In genomic region chr2:29320229-29320751, GRCm38 (mm10) we compare ENCODE assay signal across 11 mouse cellular contexts. TPM values are rescaled to one million over a fixed set of nuclear protein-coding genes. Genes with fewer than 3 reads are reported as not detected.
DNase-seq lines count a peak whose midpoint lies in the region; TF ChIP-seq lines count a peak whose summit lies in the region.
"Had no signal": no experiment of that assay in that cellular context is flagged by ENCODE, and none has a peak within 500 bp of the region (broad histone marks: within the 10 kb centered on the region; RNA-seq: fewer than 3 reads in every experiment).

No protein-coding gene starts in this region.

- H3K36me3 ChIP-seq in limb, embryonic 10.5 days = no peaks in the 10 kb centered on the region
- H3K36me3 ChIP-seq: heart, embryonic 15.5 days; limb, embryonic 15.5 days had no signal

- intact Hi-C loops in left cerebral cortex, postnatal 4 days (cut with DNase I) = no loop called here

- H3K4me1 ChIP-seq in cerebellum, adult 2 months (ENCODE audit: control insufficient read depth, insufficient read depth, low read length) = no peaks in the 10 kb centered on the region
- no peaks in the 10 kb centered on the region for H3K4me1 ChIP-seq in limb, embryonic 10.5 days
- H3K4me1 ChIP-seq: heart, embryonic 15.5 days; limb, embryonic 15.5 days had no signal

- no peaks in the 10 kb centered on the region for H3K27me3 ChIP-seq in cerebellum, adult 2 months (ENCODE audit: control insufficient read depth, insufficient read depth, low read length)
- no peaks in the 10 kb centered on the region for H3K27me3 ChIP-seq in limb, embryonic 10.5 days (ENCODE audit: low read depth, poor library complexity, severe bottlenecking)
- H3K27me3 ChIP-seq: heart, embryonic 15.5 days; limb, embryonic 15.5 days had no signal

- no peak overlapping the region for H3K27ac ChIP-seq in cerebellum, adult 2 months (ENCODE audit: insufficient read depth, low read length)
- H3K27ac ChIP-seq in layer of hippocampus, adult 2 months = peak overlapping the region; percentile 75
- H3K27ac ChIP-seq in limb, embryonic 10.5 days = no peak overlapping the region
- H3K27ac ChIP-seq: heart, embryonic 15.5 days; limb, embryonic 15.5 days; stomach, postnatal 0 days had no signal

- no peak for TF ChIP-seq CTCF in cerebellum, adult 2 months (IDR thresholded peaks at IDR 0.05; ENCODE audit: borderline replicate concordance, insufficient read depth, low read depth, low read length)
- no peak for TF ChIP-seq CTCF in layer of hippocampus, adult 2 months (conservative IDR thresholded peaks at IDR 0.05)

- peak; percentile 19 to 37 for DNase-seq in cerebellum, adult 2 months
- DNase-seq in cerebellum, adult 9-11 months = no peak
- peak; percentile 89 for DNase-seq in brain, adult 2 months (ENCODE audit: low read depth, low spot score)
- DNase-seq in layer of hippocampus, adult 2 months (ENCODE audit: low spot score in 2 of 2) = peak; percentile 46 to 65
- DNase-seq in left cerebral cortex, postnatal 4 days = peak; percentile 48
- DNase-seq in adrenal gland, postnatal 14 days = no peak
- DNase-seq in gastrocnemius, postnatal 4 days (ENCODE audit: low spot score in 2 of 2) = no peak
- DNase-seq in limb, embryonic 10.5 days (ENCODE audit: low spot score) = no peak

- TF ChIP-seq POLR2A in cerebellum, adult 2 months (IDR thresholded peaks at IDR 0.05; ENCODE audit: borderline replicate concordance, insufficient read depth, low read length) = no peak

- peak overlapping the region; percentile 0 for H3K4me3 ChIP-seq in cerebellum, adult 2 months (replicated peaks; ENCODE audit: insufficient read depth, low read depth, low read length)
- peak overlapping the region; percentile 36 for H3K4me3 ChIP-seq in layer of hippocampus, adult 2 months
- no peak overlapping the region for H3K4me3 ChIP-seq in limb, embryonic 10.5 days
- H3K4me3 ChIP-seq: heart, embryonic 15.5 days; limb, embryonic 15.5 days had no signal

- no peaks in the 10 kb centered on the region for H3K9me3 ChIP-seq in limb, embryonic 10.5 days (replicated peaks)
- H3K9me3 ChIP-seq: heart, embryonic 15.5 days; limb, embryonic 15.5 days had no signal

- WGBS in cerebellum, adult 2 months = 10% methylated on average over 11 of the region's 11 CpGs
- WGBS in limb, embryonic 10.5 days = 76% methylated on average over 11 of the region's 11 CpGs

RNA-seq across cellular contexts. Expression of gene Med27, which starts 26.3 kb away (rescaled TPM):
- 45.3 and 47.0 TPM in 2 replicates for polyA plus RNA-seq in cerebellum, adult 2 months (2012; rRNA removed)
- total RNA-seq in layer of hippocampus, adult 2 months (2021) = 10 to 100 TPM; 45.3 to 45.5 TPM
- 10 to 100 TPM; 40.6 to 44.1 TPM for total RNA-seq in left cerebral cortex, postnatal 4 days (2021)
- 23.1 and 24.0 TPM in 2 replicates for total RNA-seq in adrenal gland, postnatal 14 days (2021)
- total RNA-seq in gastrocnemius, postnatal 4 days (2021) = 10 to 100 TPM; 23.7 to 24.3 TPM
- 55.2 and 56.3 TPM in 2 replicates for polyA plus RNA-seq in limb, embryonic 10.5 days (2016; fragmentation: Nextera tagmentation; extraction: Ambion mirVana)

Comparison
In these comparisons a context has a peak if more than half of its experiments do, and no peak if none do; other contexts are left out.
1. DNase-seq: peak in cerebellum, adult 2 months (2 of 2), brain, adult 2 months (single experiment), layer of hippocampus, adult 2 months (2 of 2) and left cerebral cortex, postnatal 4 days (single experiment); none in cerebellum, adult 9-11 months (single experiment), adrenal gland, postnatal 14 days (single experiment), gastrocnemius, postnatal 4 days (0 of 2) and limb, embryonic 10.5 days (single experiment).